Mouse (Mus musculus) liver, embryonic 14.5 days (tissue): ENCODE data around the gene Olfr1217. TPM values are rescaled to one million over a fixed set of nuclear protein-coding genes. Genes with fewer than 3 reads are reported as not detected.

Source experiments
- ATAC-seq: fragments of 200-750 bp; cut with Nextera tagmentation; 2 replicates; pipeline ENCODE4 v1.8.0; 2017; ENCODE audit warnings: moderate number of reproducible peaks, mild to moderate bottlenecking, moderate library complexity; ENCODE audit not compliant: insufficient read depth
- DNase-seq, 3 experiments: peaks; one replicate each; pipeline ENCODE4 v3.0.0-alpha.2; 2012 to 2013; ENCODE audit warnings: low read depth in 3 of 3, low spot score in 3 of 3
- H3K27ac ChIP-seq: fragments of 300-500 bp; sonication (generic); 2 replicates; pipeline ENCODE4 v1.5.1; 2014; ENCODE audit warnings: moderate library complexity, mild to moderate bottlenecking, control low read depth, inconsistent platforms
- H3K27me3 ChIP-seq: fragments of 300-500 bp; sonication (generic); 2 replicates; pipeline ENCODE4 v1.6.1; 2014; ENCODE audit warnings: mild to moderate bottlenecking, low read length, moderate library complexity; ENCODE audit not compliant: control insufficient read depth, insufficient read depth
- H3K36me3 ChIP-seq: fragments of 300-500 bp; sonication (generic); replicated peaks from 2 replicates; pipeline ENCODE4 v1.6.1; 2014; ENCODE audit warnings: low read depth; ENCODE audit not compliant: control insufficient read depth, insufficient read depth
- H3K4me1 ChIP-seq, 2 experiments: fragments of 200-500 bp in 1 of 2; fragments of 300-500 bp in 1 of 2; sonication (generic) in 1 of 2; replicated peaks; 2 replicates each; pipeline ENCODE4 v1.6.1; 2012 to 2014; ENCODE audit warnings: antibody characterized with exemption in 1 of 2, inconsistent platforms in 1 of 2, low read length in 1 of 2; ENCODE audit not compliant: control insufficient read depth in 2 of 2, insufficient read depth in 2 of 2
- H3K4me2 ChIP-seq: fragments of 300-500 bp; sonication (generic); 2 replicates; pipeline ENCODE4 v1.6.1; 2014; ENCODE audit warnings: low read depth, mild to moderate bottlenecking, control low read depth, moderate library complexity
- H3K4me3 ChIP-seq, 2 experiments: fragments of 200-500 bp in 1 of 2; fragments of 300-500 bp in 1 of 2; sonication (generic) in 1 of 2; 2 replicates each; pipeline ENCODE4 v1.5.1; 2012 to 2014; ENCODE audit warnings: low read depth in 2 of 2, low read length in 2 of 2, mild to moderate bottlenecking in 2 of 2, control low read depth in 1 of 2, inconsistent platforms in 1 of 2, moderate library complexity in 1 of 2; ENCODE audit not compliant: insufficient read depth in 1 of 2
- H3K9ac ChIP-seq: fragments of 300-500 bp; sonication (generic); replicated peaks from 2 replicates; pipeline ENCODE4 v1.6.1; 2014; ENCODE audit warnings: mild to moderate bottlenecking, control low read depth, moderate library complexity
- H3K9me3 ChIP-seq: fragments of 300-500 bp; sonication (generic); 2 replicates; pipeline ENCODE4 v1.6.1; 2016; ENCODE audit warnings: low read length, mixed read lengths; ENCODE audit not compliant: control insufficient read depth
- CTCF ChIP-seq: IDR thresholded peaks from 2 replicates; pipeline ENCODE4 v1.5.1; 2016; ENCODE audit warnings: antibody characterized with exemption, low read depth, control low read depth
- EP300 ChIP-seq: IDR thresholded peaks from 2 replicates; pipeline ENCODE4 v1.6.1; 2016; ENCODE audit warnings: antibody characterized with exemption, low read depth
- WGBS: fragments of 180-500 bp; shearing (Covaris S2); extraction: QIAGEN DNeasy Blood & Tissue Kit; methylation state at CpG from one replicate; pipeline ENCODE4 v1.1.7; 2014; ENCODE audit not compliant: insufficient replicate concordance; 5-methylcytosine and 5-hydroxymethylcytosine counted together
- polyA plus RNA-seq, 2 experiments: library from polyadenylated mRNA; depleted of rRNA in 1 of 2; stranded (reverse) in 1 of 2; unstranded in 1 of 2; fragments of >200 nt; fragmentation: Nextera tagmentation in 1 of 2; extraction: Ambion mirVana in 1 of 2; gene quantifications; 2 replicates each; pipeline versions ENCODE4 v1.2.1 to v1.2.3; 2012 to 2014

Gene Olfr1217
- polyA plus RNA-seq, 2 experiments, result not detected

GRCm38 (mm10) chr2:89006873-89007272 lies 25.0 kb downstream of the Olfr1217 start, which contains the start of gene Olfr1215:
Gene Olfr1215, minus strand, starts transcription at chr2:89006973.
- H3K36me3 ChIP-seq, result no peaks in the 10 kb centered on the region
- H3K4me3 ChIP-seq, result no peak within 1 kb of the TSS
- no peaks in the 10 kb centered on the region for H3K4me1 ChIP-seq
- DNase-seq (no peak), ATAC-seq (no peak)
- H3K27me3 ChIP-seq, result no peaks in the 10 kb centered on the region
- WGBS, result 35% methylated on average over 2 of the region's 2 CpGs
- H3K27ac ChIP-seq, result no peak within 1 kb of the TSS
- no peak within 1 kb of the TSS for H3K4me2 ChIP-seq
- no peaks in the 10 kb centered on the region for H3K9me3 ChIP-seq
- H3K9ac ChIP-seq, result no peak within 1 kb of the TSS
- TF ChIP-seq EP300, result no peak
- TF ChIP-seq CTCF, result no peak

- Histone ChIP-seq H3K9me3 (no peaks in the 10 kb centered on the region), H3K9ac (no peak within 1 kb of the TSS), H3K27me3 (no peaks in the 10 kb centered on the region), H3K27ac (no peak within 1 kb of the TSS), H3K4me3 (no peak within 1 kb of the TSS), H3K36me3 (no peaks in the 10 kb centered on the region), H3K4me2 (no peak within 1 kb of the TSS), H3K4me1 (no peaks in the 10 kb centered on the region)
- TF ChIP-seq CTCF, result no peak
- TF ChIP-seq EP300, result no peak
- no peak for ATAC-seq
- WGBS, result 58% methylated on average over 1 of the region's 1 CpGs
- DNase-seq, result no peak
Observed at GRCm38 (mm10) chr2:88992553-88992952, 39.3 kb downstream of the Olfr1217 start, which contains the start of gene Olfr1214. Gene Olfr1214, minus strand, starts transcription at chr2:88992653.

GRCm38 (mm10) chr2:88980181-88980580 lies 51.7 kb downstream of the Olfr1217 start, which contains the start of gene Gm13762:
Gene Gm13762, minus strand, starts transcription at chr2:88980281.
- Histone ChIP-seq H3K4me1 (no peaks in the 10 kb centered on the region), H3K27me3 (no peaks in the 10 kb centered on the region), H3K9ac (no peak within 1 kb of the TSS), H3K4me3 (no peak within 1 kb of the TSS), H3K4me2 (no peak within 1 kb of the TSS), H3K36me3 (no peaks in the 10 kb centered on the region), H3K27ac (no peak within 1 kb of the TSS), H3K9me3 (no peaks in the 10 kb centered on the region)
- TF ChIP-seq CTCF (no peak), EP300 (no peak)
- ATAC-seq (no peak), DNase-seq (no peak)
- WGBS, result 47% methylated on average over 1 of the region's 1 CpGs

Other genes starting within 250 kb of the Olfr1217 start
- gene Olfr1201, start 239.0 kb downstream of the Olfr1217 start, polyA plus RNA-seq (2012; rRNA removed), result not detected in 2 replicates
- gene Olfr1201, start 239.0 kb downstream of the Olfr1217 start, polyA plus RNA-seq (2014; fragmentation: Nextera tagmentation; extraction: Ambion mirVana), result not detected in 2 replicates
- not detected in 2 replicates for gene Olfr1202, start 217.6 kb downstream of the Olfr1217 start, polyA plus RNA-seq (2012; rRNA removed)
- gene Olfr1202, start 217.6 kb downstream of the Olfr1217 start, polyA plus RNA-seq (2014; fragmentation: Nextera tagmentation; extraction: Ambion mirVana), result not detected in 2 replicates
- not detected in 2 replicates for gene Olfr1205, start 202.3 kb downstream of the Olfr1217 start, polyA plus RNA-seq (2012; rRNA removed)
- gene Olfr1205, start 202.3 kb downstream of the Olfr1217 start, polyA plus RNA-seq (2014; fragmentation: Nextera tagmentation; extraction: Ambion mirVana), result not detected in 2 replicates
- not detected in 2 replicates for gene Olfr1204, start 182.8 kb downstream of the Olfr1217 start, polyA plus RNA-seq (2012; rRNA removed)
- gene Olfr1204, start 182.8 kb downstream of the Olfr1217 start, polyA plus RNA-seq (2014; fragmentation: Nextera tagmentation; extraction: Ambion mirVana), result not detected in 2 replicates
- gene Olfr1206, start 168.8 kb downstream of the Olfr1217 start, polyA plus RNA-seq (2012; rRNA removed), result not detected in 2 replicates
- gene Olfr1206, start 168.8 kb downstream of the Olfr1217 start, polyA plus RNA-seq (2014; fragmentation: Nextera tagmentation; extraction: Ambion mirVana), result not detected in 2 replicates
- not detected in 2 replicates for gene Olfr1208, start 129.8 kb downstream of the Olfr1217 start, polyA plus RNA-seq (2012; rRNA removed)
- gene Olfr1208, start 129.8 kb downstream of the Olfr1217 start, polyA plus RNA-seq (2014; fragmentation: Nextera tagmentation; extraction: Ambion mirVana), result not detected in 2 replicates
- not detected in 2 replicates for gene Olfr1209, start 116.9 kb downstream of the Olfr1217 start, polyA plus RNA-seq (2012; rRNA removed)
- gene Olfr1209, start 116.9 kb downstream of the Olfr1217 start, polyA plus RNA-seq (2014; fragmentation: Nextera tagmentation; extraction: Ambion mirVana), result not detected in 2 replicates
- not detected in 2 replicates for gene Olfr1211, start 94.0 kb downstream of the Olfr1217 start, polyA plus RNA-seq (2012; rRNA removed)
- not detected in 2 replicates for gene Olfr1211, start 94.0 kb downstream of the Olfr1217 start, polyA plus RNA-seq (2014; fragmentation: Nextera tagmentation; extraction: Ambion mirVana)
- not detected in 2 replicates for gene Olfr1212, start 78.1 kb downstream of the Olfr1217 start, polyA plus RNA-seq (2012; rRNA removed)
- gene Olfr1212, start 78.1 kb downstream of the Olfr1217 start, polyA plus RNA-seq (2014; fragmentation: Nextera tagmentation; extraction: Ambion mirVana), result not detected in 2 replicates
- gene Gm13762, start 51.8 kb downstream of the Olfr1217 start, polyA plus RNA-seq (2012; rRNA removed), result not detected in 2 replicates
- not detected in 2 replicates for gene Gm13762, start 51.8 kb downstream of the Olfr1217 start, polyA plus RNA-seq (2014; fragmentation: Nextera tagmentation; extraction: Ambion mirVana)
- gene Olfr1214, start 39.4 kb downstream of the Olfr1217 start, polyA plus RNA-seq (2012; rRNA removed), result not detected in 2 replicates
- gene Olfr1214, start 39.4 kb downstream of the Olfr1217 start, polyA plus RNA-seq (2014; fragmentation: Nextera tagmentation; extraction: Ambion mirVana), result not detected in 2 replicates
- not detected in 2 replicates for gene Olfr1215, start 25.1 kb downstream of the Olfr1217 start, polyA plus RNA-seq (2012; rRNA removed)
- gene Olfr1215, start 25.1 kb downstream of the Olfr1217 start, polyA plus RNA-seq (2014; fragmentation: Nextera tagmentation; extraction: Ambion mirVana), result not detected in 2 replicates
- gene Olfr1216, start 13.7 kb downstream of the Olfr1217 start, polyA plus RNA-seq (2012; rRNA removed), result not detected in 2 replicates
- not detected in 2 replicates for gene Olfr1216, start 13.7 kb downstream of the Olfr1217 start, polyA plus RNA-seq (2014; fragmentation: Nextera tagmentation; extraction: Ambion mirVana)
- gene Olfr1218, start 29.1 kb upstream of the Olfr1217 start, polyA plus RNA-seq (2012; rRNA removed), result not detected in 2 replicates
- not detected in 2 replicates for gene Olfr1218, start 29.1 kb upstream of the Olfr1217 start, polyA plus RNA-seq (2014; fragmentation: Nextera tagmentation; extraction: Ambion mirVana)
- gene Olfr1219, start 51.4 kb upstream of the Olfr1217 start, polyA plus RNA-seq (2012; rRNA removed), result not detected in 2 replicates
- gene Olfr1219, start 51.4 kb upstream of the Olfr1217 start, polyA plus RNA-seq (2014; fragmentation: Nextera tagmentation; extraction: Ambion mirVana), result not detected in 2 replicates
- gene Olfr1220, start 74.8 kb upstream of the Olfr1217 start, polyA plus RNA-seq (2012; rRNA removed), result not detected in 2 replicates
- gene Olfr1220, start 74.8 kb upstream of the Olfr1217 start, polyA plus RNA-seq (2014; fragmentation: Nextera tagmentation; extraction: Ambion mirVana), result not detected in 2 replicates
- not detected in 2 replicates for gene Olfr1221, start 85.2 kb upstream of the Olfr1217 start, polyA plus RNA-seq (2012; rRNA removed)
- gene Olfr1221, start 85.2 kb upstream of the Olfr1217 start, polyA plus RNA-seq (2014; fragmentation: Nextera tagmentation; extraction: Ambion mirVana), result not detected in 2 replicates
- not detected in 2 replicates for gene Olfr1222, start 101.0 kb upstream of the Olfr1217 start, polyA plus RNA-seq (2012; rRNA removed)
- not detected in 2 replicates for gene Olfr1222, start 101.0 kb upstream of the Olfr1217 start, polyA plus RNA-seq (2014; fragmentation: Nextera tagmentation; extraction: Ambion mirVana)
- gene Olfr1223, start 119.5 kb upstream of the Olfr1217 start, polyA plus RNA-seq (2012; rRNA removed), result not detected in 2 replicates
- gene Olfr1223, start 119.5 kb upstream of the Olfr1217 start, polyA plus RNA-seq (2014; fragmentation: Nextera tagmentation; extraction: Ambion mirVana), result not detected in 2 replicates
- not detected in 2 replicates for gene Olfr1224-ps1, start 132.0 kb upstream of the Olfr1217 start, polyA plus RNA-seq (2012; rRNA removed)
- gene Olfr1224-ps1, start 132.0 kb upstream of the Olfr1217 start, polyA plus RNA-seq (2014; fragmentation: Nextera tagmentation; extraction: Ambion mirVana), result not detected in 2 replicates
- gene Olfr1225, start 142.6 kb upstream of the Olfr1217 start, polyA plus RNA-seq (2012; rRNA removed), result not detected in 2 replicates
- not detected in 2 replicates for gene Olfr1225, start 142.6 kb upstream of the Olfr1217 start, polyA plus RNA-seq (2014; fragmentation: Nextera tagmentation; extraction: Ambion mirVana)
- gene Olfr1226, start 168.0 kb upstream of the Olfr1217 start, polyA plus RNA-seq (2012; rRNA removed), result not detected in 2 replicates
- gene Olfr1226, start 168.0 kb upstream of the Olfr1217 start, polyA plus RNA-seq (2014; fragmentation: Nextera tagmentation; extraction: Ambion mirVana), result not detected in 2 replicates
- gene Olfr1228, start 222.0 kb upstream of the Olfr1217 start, polyA plus RNA-seq (2012; rRNA removed), result not detected in 2 replicates
- not detected in 2 replicates for gene Olfr1228, start 222.0 kb upstream of the Olfr1217 start, polyA plus RNA-seq (2014; fragmentation: Nextera tagmentation; extraction: Ambion mirVana)